Mouse (Mus musculus) MEL (cell line): Measurements from ENCODE around the gene Mlana.
A peak's percentile ranks its signal among the peaks of the same experiment; 100 is the strongest.

Experiments used
- CTCF ChIP-seq, 3 experiments: IDR thresholded peaks in 2 of 3; conservative IDR thresholded peaks in 1 of 3; 2 replicates each; pipeline ENCODE4 v1.5.1; 2011 to 2012; ENCODE audit warnings: low read length in 3 of 3, low read depth in 2 of 3, mild to moderate bottlenecking in 2 of 3, improper control_type of control experiment in 1 of 3, inconsistent platforms in 1 of 3, mixed read lengths in 1 of 3, moderate library complexity in 1 of 3; ENCODE audit not compliant: control insufficient read depth in 1 of 3, insufficient read depth in 1 of 3, poor library complexity in 1 of 3, severe bottlenecking in 1 of 3
- JUND ChIP-seq: IDR thresholded peaks from 2 replicates; pipeline ENCODE4 v1.6.1; 2011; ENCODE audit warnings: low read depth, mild to moderate bottlenecking, improper control_type of control experiment, low read length
- MEF2A ChIP-seq: IDR thresholded peaks from 2 replicates; pipeline ENCODE4 v1.6.1; 2014; ENCODE audit warnings: low read depth, mild to moderate bottlenecking, inconsistent platforms, low read length, improper control_type of control experiment; ENCODE audit not compliant: poor library complexity, insufficient replicate concordance, severe bottlenecking; ENCODE audit errors: extremely low read depth
- NRF1 ChIP-seq: IDR thresholded peaks from 2 replicates; pipeline ENCODE4 v1.6.1; 2014; ENCODE audit warnings: low read depth, mild to moderate bottlenecking, inconsistent platforms, low read length, improper control_type of control experiment, moderate library complexity; ENCODE audit not compliant: poor library complexity, insufficient read depth, severe bottlenecking
- POLR2A ChIP-seq, 2 experiments: IDR thresholded peaks; 2 replicates each; pipeline ENCODE4 v1.6.1; 2011 to 2012; ENCODE audit warnings: low read length in 2 of 2, mild to moderate bottlenecking in 2 of 2, control low read depth in 1 of 2, improper control_type of control experiment in 1 of 2, low read depth in 1 of 2, moderate library complexity in 1 of 2; ENCODE audit not compliant: control insufficient read depth in 1 of 2, insufficient read depth in 1 of 2, poor library complexity in 1 of 2
- SMC3 ChIP-seq: IDR thresholded peaks from 2 replicates; pipeline ENCODE4 v1.6.1; 2011; ENCODE audit warnings: low read depth, low read length, improper control_type of control experiment
- UBTF ChIP-seq: IDR thresholded peaks from 2 replicates; pipeline ENCODE4 v1.6.1; 2012; ENCODE audit warnings: low read depth, mild to moderate bottlenecking, inconsistent platforms, low read length, improper control_type of control experiment, moderate library complexity, borderline replicate concordance; ENCODE audit not compliant: insufficient read depth

- TF ChIP-seq CTCF (IDR thresholded peaks at IDR 0.05 in 2 of 3, conservative IDR thresholded peaks at IDR 0.05 in 1 of 3; ENCODE audit: control insufficient read depth in 1 of 3, insufficient read depth in 1 of 3, low read depth in 2 of 3, low read length in 3 of 3, poor library complexity in 1 of 3, severe bottlenecking in 1 of 3) (peak; percentile 28 to 65 (median 50); a peak in 5 of 6 replicates), JUND (no peak), NRF1 (no peak), POLR2A (IDR thresholded peaks at IDR 0.05; ENCODE audit: control insufficient read depth in 1 of 2, insufficient read depth in 1 of 2, low read depth in 1 of 2, low read length in 2 of 2, poor library complexity in 1 of 2) (no peak), MEF2A (no peak), UBTF (no peak), SMC3 (peak; percentile 70)
These were observed 42.0 kb downstream of the Mlana start for GRCm38 (mm10) chr19:29739608-29740007.
